Mouse (Mus musculus): ENCODE data around the gene Ms4a6b.
"Not testable (repeated sequence)": the region's sequence is repeated elsewhere in the genome, so short reads cannot be mapped to it uniquely, and the experiment has no call there.

Gene Ms4a6b

GRCm38 (mm10) chr19:11516246-11516645 lies at the start of gene Ms4a6b:
Gene Ms4a6b (plus strand): TSS chr19:11516512.
- DNase-seq (ENCODE audit: low spot score): no peak

- DNase-seq (ENCODE audit: low spot score): not testable (repeated sequence)
Measured at GRCm38 (mm10) chr19:11468361-11468760, 48.0 kb upstream of the Ms4a6b start.

GRCm38 (mm10) chr19:11469215-11469614 lies 47.1 kb upstream of the Ms4a6b start, which contains the start of gene Ms4a6c:
Gene Ms4a6c (plus strand): TSS chr19:11469366.
- DNase-seq (ENCODE audit: low spot score): not testable (repeated sequence)

GRCm38 (mm10) chr19:11479714-11480113 lies 36.6 kb upstream of the Ms4a6b start:
- DNase-seq (ENCODE audit: low spot score): no peak

GRCm38 (mm10) chr19:11482684-11483083 lies 33.6 kb upstream of the Ms4a6b start:
- DNase-seq (ENCODE audit: low spot score): no peak

- no peak for DNase-seq (ENCODE audit: low spot score)
Measured at GRCm38 (mm10) chr19:11483941-11484340, 32.4 kb upstream of the Ms4a6b start.

- DNase-seq (ENCODE audit: low spot score): no peak
Measured at GRCm38 (mm10) chr19:11484388-11484787, 31.9 kb upstream of the Ms4a6b start.

- DNase-seq (ENCODE audit: low spot score): no peak
Measured at GRCm38 (mm10) chr19:11485266-11485665, 31.0 kb upstream of the Ms4a6b start.

- DNase-seq (ENCODE audit: low spot score): peak; percentile 16
Measured at GRCm38 (mm10) chr19:11485746-11486145, 30.6 kb upstream of the Ms4a6b start, which contains the start of gene Gm8369. Gene Gm8369 (plus strand): TSS chr19:11485938.

GRCm38 (mm10) chr19:11486599-11486998 lies 29.7 kb upstream of the Ms4a6b start:
- no peak for DNase-seq (ENCODE audit: low spot score)

GRCm38 (mm10) chr19:11491406-11492189 lies 24.7 kb upstream of the Ms4a6b start:
- DNase-seq (ENCODE audit: low spot score): no peak

GRCm38 (mm10) chr19:11492671-11493070 lies 23.6 kb upstream of the Ms4a6b start:
- no peak for DNase-seq (ENCODE audit: low spot score)

- DNase-seq (ENCODE audit: low spot score): no peak
Measured at GRCm38 (mm10) chr19:11494519-11494918, 21.8 kb upstream of the Ms4a6b start.

GRCm38 (mm10) chr19:11496361-11496760 lies 20.0 kb upstream of the Ms4a6b start:
- DNase-seq (ENCODE audit: low spot score): no peak

- not testable (repeated sequence) for DNase-seq (ENCODE audit: low spot score)
Measured at GRCm38 (mm10) chr19:11497300-11497699, 19.0 kb upstream of the Ms4a6b start.

GRCm38 (mm10) chr19:11500796-11501195 lies 15.5 kb upstream of the Ms4a6b start:
- no peak for DNase-seq (ENCODE audit: low spot score)

- DNase-seq (ENCODE audit: low spot score): no peak
Measured at GRCm38 (mm10) chr19:11501326-11501725, 15.0 kb upstream of the Ms4a6b start.

- no peak for DNase-seq (ENCODE audit: low spot score)
Measured at GRCm38 (mm10) chr19:11504857-11505256, 11.5 kb upstream of the Ms4a6b start.

GRCm38 (mm10) chr19:11513458-11513857 lies 2.9 kb upstream of the Ms4a6b start:
- no peak for DNase-seq (ENCODE audit: low spot score)

- DNase-seq (ENCODE audit: low spot score): no peak
Measured at GRCm38 (mm10) chr19:11516845-11517244, 533 bp downstream of the Ms4a6b start.

- DNase-seq (ENCODE audit: low spot score): not testable (repeated sequence)
Measured at GRCm38 (mm10) chr19:11517373-11517772, 1.1 kb downstream of the Ms4a6b start.

GRCm38 (mm10) chr19:11518356-11518755 lies 2.0 kb downstream of the Ms4a6b start:
- DNase-seq (ENCODE audit: low spot score): not testable (repeated sequence)

- no peak for DNase-seq (ENCODE audit: low spot score)
Measured at GRCm38 (mm10) chr19:11520146-11520545, 3.8 kb downstream of the Ms4a6b start.

GRCm38 (mm10) chr19:11533421-11533820 lies 17.1 kb downstream of the Ms4a6b start:
- DNase-seq (ENCODE audit: low spot score): no peak
